8 mouse cellular contexts compared by ENCODE assay signal in genomic region chr3:95996451-95997073, GRCm38 (mm10). TPM values are rescaled to one million over a fixed set of nuclear protein-coding genes. Genes with fewer than 3 reads are reported as not detected.
DNase-seq lines count a peak whose midpoint lies in the region; ATAC-seq and TF ChIP-seq lines count a peak whose summit lies in the region.

No protein-coding gene starts in this region.

- DNase-seq in spleen, adult 2 months (ENCODE audit: low read depth in 1 of 2, low spot score in 2 of 2): no peak
- no peak for DNase-seq in spleen, postnatal 10 days (ENCODE audit: low spot score in 2 of 2)
- DNase-seq in liver, embryonic 11.5 days (ENCODE audit: low spot score): no peak
- DNase-seq in layer of hippocampus, adult 18-20 months (ENCODE audit: low spot score in 2 of 2): no peak
- no peak for DNase-seq in layer of hippocampus, adult 9-10 months (ENCODE audit: low spot score)
- DNase-seq in Muller cell, postnatal 12 days (ENCODE audit: inconsistent ontology term): no peak

- H3K9ac ChIP-seq in liver, embryonic 11.5 days (ENCODE audit: low read depth, low read length): peak overlapping the region; percentile 85
- peak overlapping the region; percentile 79 for H3K9ac ChIP-seq in stomach, embryonic 16.5 days (ENCODE audit: low read length)

- H3K4me1 ChIP-seq in spleen, adult 2 months (ENCODE audit: control insufficient read depth, insufficient read depth, insufficient read length): peaks cover 9% of the 10 kb centered on the region; the same call in 1 of the 2 replicates
- peaks cover 14% of the 10 kb centered on the region for H3K4me1 ChIP-seq in embryonic fibroblast, embryonic 13.5 days (ENCODE audit: control insufficient read depth, insufficient read depth, low read length)
- H3K4me1 ChIP-seq in liver, embryonic 11.5 days (replicated peaks; ENCODE audit: control insufficient read depth, insufficient read depth, low read length): peaks cover 58% of the 10 kb centered on the region
- peaks cover 18% of the 10 kb centered on the region for H3K4me1 ChIP-seq in stomach, embryonic 16.5 days (ENCODE audit: control insufficient read depth, insufficient read depth, low read length)

- peak overlapping the region; percentile 96 for H3K4me2 ChIP-seq in liver, embryonic 11.5 days
- peak overlapping the region; percentile 76 for H3K4me2 ChIP-seq in stomach, embryonic 16.5 days (ENCODE audit: low read depth, low read length)

- TF ChIP-seq POLR2A in spleen, adult 2 months (IDR thresholded peaks at IDR 0.05; ENCODE audit: low read depth, low read length): no peak
- TF ChIP-seq POLR2A in embryonic fibroblast, embryonic 13.5 days (IDR thresholded peaks at IDR 0.05; ENCODE audit: low read depth, low read length): peak; percentile 23; the same call in 1 of the 2 replicates

- no peak for ATAC-seq in liver, embryonic 11.5 days (replicated peaks; ENCODE audit: low FRiP score)
- no peak for ATAC-seq in stomach, embryonic 16.5 days (ENCODE audit: insufficient read depth, low FRiP score)

- no peak for TF ChIP-seq CTCF in spleen, adult 2 months (IDR thresholded peaks at IDR 0.05; ENCODE audit: extremely low read depth, insufficient read depth, insufficient read length, insufficient replicate concordance)
- TF ChIP-seq CTCF in embryonic fibroblast, embryonic 13.5 days (IDR thresholded peaks at IDR 0.05; ENCODE audit: borderline replicate concordance, insufficient read depth, low read length): no peak

- peaks cover 4% of the 10 kb centered on the region; the same call in 1 of the 2 replicates for H3K36me3 ChIP-seq in spleen, adult 2 months (ENCODE audit: control insufficient read depth, insufficient read depth, low read length)
- no peaks in the 10 kb centered on the region for H3K36me3 ChIP-seq in liver, embryonic 11.5 days (ENCODE audit: control insufficient read depth, insufficient read depth, low read length)
- H3K36me3 ChIP-seq in stomach, embryonic 16.5 days (ENCODE audit: control insufficient read depth, insufficient read depth, low read length): no peaks in the 10 kb centered on the region

- H3K27me3 ChIP-seq in spleen, adult 2 months (ENCODE audit: control insufficient read depth, insufficient read depth, low read length): no peaks in the 10 kb centered on the region
- no peaks in the 10 kb centered on the region; the same call in 1 of the 2 replicates for H3K27me3 ChIP-seq in liver, embryonic 11.5 days (replicated peaks; ENCODE audit: control insufficient read depth, insufficient read depth, low read length)
- H3K27me3 ChIP-seq in stomach, embryonic 16.5 days (ENCODE audit: control insufficient read depth, insufficient read depth, low read length): no peaks in the 10 kb centered on the region

- peak overlapping the region; percentile 95 for H3K27ac ChIP-seq in spleen, adult 2 months (ENCODE audit: insufficient read depth, low read length)
- H3K27ac ChIP-seq in embryonic fibroblast, embryonic 13.5 days (ENCODE audit: insufficient read depth, low read length): peak overlapping the region; percentile 12; the same call in 1 of the 2 replicates
- peak overlapping the region; percentile 94 for H3K27ac ChIP-seq in liver, embryonic 11.5 days (ENCODE audit: low read depth, low read length)
- peak overlapping the region; percentile 96 for H3K27ac ChIP-seq in stomach, embryonic 16.5 days (ENCODE audit: low read length)

- WGBS in spleen, adult 2 months: 14% methylated on average over 6 of the region's 6 CpGs
- WGBS in liver, embryonic 11.5 days: 17% methylated on average over 6 of the region's 6 CpGs
- WGBS in stomach, embryonic 16.5 days: 14% methylated on average over 6 of the region's 6 CpGs

- H3K9me3 ChIP-seq in liver, embryonic 11.5 days (ENCODE audit: control insufficient read depth, low read length): no peaks in the 10 kb centered on the region
- H3K9me3 ChIP-seq in stomach, embryonic 16.5 days (replicated peaks; ENCODE audit: control insufficient read depth, low read length): no peaks in the 10 kb centered on the region

- H3K4me3 ChIP-seq in spleen, adult 2 months (ENCODE audit: extremely low read depth, insufficient read depth, insufficient read length): peak overlapping the region; percentile 81
- peak overlapping the region; percentile 53 for H3K4me3 ChIP-seq in embryonic fibroblast, embryonic 13.5 days (ENCODE audit: insufficient read depth, low read length)
- H3K4me3 ChIP-seq in liver, embryonic 11.5 days (ENCODE audit: low read depth, low read length): peak overlapping the region; percentile 80
- H3K4me3 ChIP-seq in stomach, embryonic 16.5 days (replicated peaks; ENCODE audit: low read length): peak overlapping the region; percentile 74

RNA-seq across cellular contexts. Expression of gene Plekho1, which starts 0.8 kb away (rescaled TPM):
- 60.1 and 91.7 TPM in 2 replicates for polyA plus RNA-seq in spleen, adult 2 months (2012; rRNA removed)
- polyA plus RNA-seq in embryonic fibroblast, embryonic 13.5 days (2011; ENCODE audit: insufficient read length, low read depth, missing spikeins): 53.5 and 57.7 TPM in 2 replicates
- 21.6 and 22.9 TPM in 2 replicates for polyA plus RNA-seq in liver, embryonic 11.5 days (2014; fragmentation: Nextera tagmentation; extraction: Ambion mirVana)
- 20.6 and 25.7 TPM in 2 replicates for polyA plus RNA-seq in stomach, embryonic 16.5 days (2015; fragmentation: Nextera tagmentation; extraction: Ambion mirVana)
- 10 to 100 TPM; 40.5 to 42.5 TPM for total RNA-seq in layer of hippocampus, adult 18-20 months (2021)

Comparison
In these comparisons a context has a peak if more than half of its experiments do, and no peak if none do; other contexts are left out.
1. H3K27ac ChIP-seq: peak in every context shown above with its lines; median percentile 96 in stomach, embryonic 16.5 days; 95 in spleen, adult 2 months; 94 in liver, embryonic 11.5 days; 12 in embryonic fibroblast, embryonic 13.5 days.